8 mouse cellular contexts compared by ENCODE assay signal in the genomic region with DNA sequence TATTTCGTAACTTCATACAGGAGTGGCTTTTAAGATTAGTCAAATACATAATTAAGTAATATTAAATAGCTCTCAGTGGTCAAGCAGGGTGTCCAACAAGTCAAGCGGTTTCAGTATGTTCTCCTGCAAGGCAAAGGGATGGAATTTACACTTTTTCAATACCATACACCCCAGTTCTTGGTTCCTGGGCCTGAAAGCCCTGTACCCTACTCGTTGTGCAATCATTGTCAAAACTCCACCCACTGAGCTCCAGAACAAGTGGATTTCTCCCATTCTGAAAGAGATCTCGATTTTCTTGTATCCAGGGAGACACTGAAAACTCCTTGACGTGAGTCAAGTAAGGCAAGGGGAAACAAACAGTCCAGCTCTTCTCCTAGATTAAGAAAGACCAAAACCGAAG. TPM values are rescaled to one million over a fixed set of nuclear protein-coding genes. Genes with fewer than 3 reads are reported as not detected.
DNase-seq lines count a peak whose midpoint lies in the region; ATAC-seq and TF ChIP-seq lines count a peak whose summit lies in the region.

No protein-coding gene starts in this region.

- no peaks in the 10 kb centered on the region for H3K9me3 ChIP-seq in forebrain, embryonic 13.5 days (replicated peaks)
- H3K9me3 ChIP-seq in limb, embryonic 12.5 days, result no peaks in the 10 kb centered on the region
- H3K9me3 ChIP-seq in midbrain, embryonic 15.5 days, result no peaks in the 10 kb centered on the region

- WGBS in liver, adult 2 months, result 12% methylated on average over 6 of the region's 6 CpGs
- 40% methylated on average over 6 of the region's 6 CpGs for WGBS in forebrain, embryonic 13.5 days
- 55% methylated on average over 6 of the region's 6 CpGs for WGBS in limb, embryonic 12.5 days
- 45% methylated on average over 6 of the region's 6 CpGs for WGBS in midbrain, embryonic 15.5 days

- peak; percentile 80 for DNase-seq in liver, adult 2 months (ENCODE audit: extremely low read depth, low read depth, low spot score)
- DNase-seq in liver, result no peak
- DNase-seq in cerebellum, adult 9-10 months, result no peak
- no peak for DNase-seq in urinary bladder, postnatal 10 days (ENCODE audit: low spot score)
- DNase-seq in ovary, postnatal 14 days (ENCODE audit: low spot score), result no peak

- no peak for TF ChIP-seq CTCF in liver, adult 2 months (IDR thresholded peaks at IDR 0.05; ENCODE audit: low read depth, low read length)

- peaks cover 6% of the 10 kb centered on the region; the same call in 1 of the 2 replicates for H3K36me3 ChIP-seq in liver, adult 2 months (ENCODE audit: control insufficient read depth, insufficient read depth, low read length)
- H3K36me3 ChIP-seq in forebrain, embryonic 13.5 days (ENCODE audit: poor library complexity, severe bottlenecking), result no peaks in the 10 kb centered on the region
- H3K36me3 ChIP-seq in limb, embryonic 12.5 days, result no peaks in the 10 kb centered on the region
- no peaks in the 10 kb centered on the region for H3K36me3 ChIP-seq in midbrain, embryonic 15.5 days (replicated peaks)

- H3K4me1 ChIP-seq in liver, adult 2 months (ENCODE audit: control insufficient read depth, insufficient read depth, low read length), result peaks cover 2% of the 10 kb centered on the region; the same call in 1 of the 2 replicates
- peaks cover 4% of the 10 kb centered on the region; the same call in 1 of the 2 replicates for H3K4me1 ChIP-seq in forebrain, embryonic 13.5 days
- H3K4me1 ChIP-seq in limb, embryonic 12.5 days (replicated peaks), result no peaks in the 10 kb centered on the region
- peaks cover 3% of the 10 kb centered on the region for H3K4me1 ChIP-seq in midbrain, embryonic 15.5 days

- H3K27ac ChIP-seq in liver, adult 2 months (replicated peaks; ENCODE audit: insufficient read depth, low read depth, low read length), result peak overlapping the region; percentile 80
- no peak overlapping the region for H3K27ac ChIP-seq in forebrain, embryonic 13.5 days
- H3K27ac ChIP-seq in limb, embryonic 12.5 days, result no peak overlapping the region
- H3K27ac ChIP-seq in midbrain, embryonic 15.5 days, result no peak overlapping the region

- no peak for ATAC-seq in forebrain, embryonic 13.5 days
- ATAC-seq in limb, embryonic 12.5 days (ENCODE audit: insufficient number of reproducible peaks, insufficient read depth, low FRiP score, low TSS enrichment, low read depth), result no peak
- ATAC-seq in midbrain, embryonic 15.5 days (replicated peaks), result no peak

- peak overlapping the region; percentile 74 for H3K4me2 ChIP-seq in forebrain, embryonic 13.5 days
- H3K4me2 ChIP-seq in limb, embryonic 12.5 days, result peak overlapping the region; percentile 83
- peak overlapping the region; percentile 81 for H3K4me2 ChIP-seq in midbrain, embryonic 15.5 days

- peaks cover 5% of the 10 kb centered on the region; the same call in 1 of the 2 replicates for H3K79me2 ChIP-seq in liver, adult 2 months (ENCODE audit: control insufficient read depth, insufficient read depth, low read length)

- TF ChIP-seq POLR2A in liver, adult 2 months (IDR thresholded peaks at IDR 0.05; ENCODE audit: extremely low read depth, insufficient read depth, low read length), result no peak

- H3K9ac ChIP-seq in liver, adult 2 months (ENCODE audit: low read depth, low read length), result peak overlapping the region; percentile 93
- H3K9ac ChIP-seq in forebrain, embryonic 13.5 days, result peak overlapping the region; percentile 70; the same call in 1 of the 2 replicates
- H3K9ac ChIP-seq in limb, embryonic 12.5 days (replicated peaks), result peak overlapping the region; percentile 59; the same call in 1 of the 2 replicates
- H3K9ac ChIP-seq in midbrain, embryonic 15.5 days, result peak overlapping the region; percentile 50; the same call in 1 of the 2 replicates

- H3K4me3 ChIP-seq in liver, adult 2 months (ENCODE audit: insufficient read depth, low read depth, low read length), result peak overlapping the region; percentile 97
- H3K4me3 ChIP-seq in forebrain, embryonic 13.5 days, result peak overlapping the region; percentile 55
- H3K4me3 ChIP-seq in limb, embryonic 12.5 days (replicated peaks), result peak overlapping the region; percentile 55
- peak overlapping the region; percentile 59 for H3K4me3 ChIP-seq in midbrain, embryonic 15.5 days

- no peaks in the 10 kb centered on the region for H3K27me3 ChIP-seq in liver, adult 2 months (ENCODE audit: control insufficient read depth, insufficient read depth, low read length)
- no peaks in the 10 kb centered on the region for H3K27me3 ChIP-seq in forebrain, embryonic 13.5 days
- peaks cover 17% of the 10 kb centered on the region for H3K27me3 ChIP-seq in limb, embryonic 12.5 days
- no peaks in the 10 kb centered on the region for H3K27me3 ChIP-seq in midbrain, embryonic 15.5 days (replicated peaks)

RNA-seq across cellular contexts. Expression of a gene that starts 1.2 kb away (rescaled TPM):
- 18.0 and 20.0 TPM in 2 replicates for total RNA-seq in liver, adult 2 months (2014; rRNA removed)
- 3.1 and 3.5 TPM in 2 replicates for polyA plus RNA-seq in liver, adult 2 months (2012; rRNA removed)
- polyA plus RNA-seq in forebrain, embryonic 13.5 days (2015; fragmentation: Nextera tagmentation; extraction: Ambion mirVana), result 14.9 and 15.8 TPM in 2 replicates
- 15.2 and 18.1 TPM in 2 replicates for polyA plus RNA-seq in limb, embryonic 12.5 days (2016; fragmentation: Nextera tagmentation; extraction: Ambion mirVana)
- 11.5 and 11.6 TPM in 2 replicates for polyA plus RNA-seq in midbrain, embryonic 15.5 days (2015; fragmentation: Nextera tagmentation; extraction: Ambion mirVana)
